Mouse (Mus musculus) lung, postnatal 0 days (tissue): ENCODE data around the gene Jak3.

Experiments
- CTCF ChIP-seq: IDR thresholded peaks from 2 replicates; pipeline ENCODE4 v1.5.1; 2016; ENCODE audit warnings: antibody characterized with exemption, mild to moderate bottlenecking
- EP300 ChIP-seq: IDR thresholded peaks from 2 replicates; pipeline ENCODE4 v1.6.1; 2016; ENCODE audit warnings: antibody characterized with exemption, mild to moderate bottlenecking, control low read depth

- TF ChIP-seq CTCF = no peak
- TF ChIP-seq EP300 = no peak
Measured at GRCm38 (mm10) chr8:71719218-71719617, 43.1 kb downstream of the Jak3 start.
